Mouse (Mus musculus): ENCODE results near the gene Nck2.

The Nck2 gene

GRCm38 (mm10) chr1:43444531-43444930 lies at the start of gene Nck2:
Gene Nck2 (plus strand): TSS chr1:43444579.
- no peak for TF ChIP-seq GATA4 (IDR thresholded peaks at IDR 0.05; ENCODE audit: insufficient replicate concordance, low read length)

DNA sequence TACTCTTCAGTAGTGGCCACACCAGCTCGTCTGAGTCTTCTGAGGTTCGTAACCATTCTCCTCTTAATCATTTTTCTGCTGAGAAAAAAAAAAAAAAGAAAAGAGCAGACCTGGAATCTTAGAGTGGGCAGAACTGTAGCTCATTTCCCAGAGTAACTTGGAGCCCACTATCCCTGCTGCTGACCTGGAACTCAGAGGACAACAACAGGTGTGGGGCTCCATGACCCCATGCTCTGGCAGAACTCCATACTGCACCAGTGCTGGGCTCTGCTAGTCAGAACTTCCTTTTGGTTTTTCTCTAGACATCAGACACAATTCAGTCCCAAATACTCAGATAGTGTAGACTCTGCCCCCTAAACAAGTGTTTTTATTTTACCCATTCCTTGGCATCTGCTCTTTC lies 49.3 kb upstream of the Nck2 start:
- no peak for TF ChIP-seq GATA4 (IDR thresholded peaks at IDR 0.05; ENCODE audit: insufficient replicate concordance, low read length)

DNA sequence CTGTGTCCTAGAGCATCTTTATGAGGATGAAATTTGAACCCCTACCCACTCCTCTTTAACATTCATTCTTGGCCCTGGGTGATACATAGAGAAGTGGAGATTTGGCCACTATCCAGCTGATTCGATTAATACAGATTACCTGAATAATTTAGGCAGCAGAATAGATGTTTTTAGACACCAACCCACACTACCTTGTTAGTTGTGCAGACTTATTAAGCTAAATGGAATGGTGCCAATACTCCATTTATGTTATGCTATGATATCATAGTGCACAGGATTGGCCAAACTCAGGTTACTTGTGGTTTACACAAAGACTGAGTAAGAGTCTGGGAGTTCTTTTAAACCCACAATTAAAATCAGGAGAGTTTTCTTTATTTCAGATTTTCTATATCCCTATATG lies 48.6 kb upstream of the Nck2 start:
- TF ChIP-seq GATA4 (IDR thresholded peaks at IDR 0.05; ENCODE audit: insufficient replicate concordance, low read length) = no peak

GRCm38 (mm10) chr1:43396522-43396921 lies 47.9 kb upstream of the Nck2 start:
- TF ChIP-seq GATA4 (IDR thresholded peaks at IDR 0.05; ENCODE audit: insufficient replicate concordance, low read length) = no peak

DNA sequence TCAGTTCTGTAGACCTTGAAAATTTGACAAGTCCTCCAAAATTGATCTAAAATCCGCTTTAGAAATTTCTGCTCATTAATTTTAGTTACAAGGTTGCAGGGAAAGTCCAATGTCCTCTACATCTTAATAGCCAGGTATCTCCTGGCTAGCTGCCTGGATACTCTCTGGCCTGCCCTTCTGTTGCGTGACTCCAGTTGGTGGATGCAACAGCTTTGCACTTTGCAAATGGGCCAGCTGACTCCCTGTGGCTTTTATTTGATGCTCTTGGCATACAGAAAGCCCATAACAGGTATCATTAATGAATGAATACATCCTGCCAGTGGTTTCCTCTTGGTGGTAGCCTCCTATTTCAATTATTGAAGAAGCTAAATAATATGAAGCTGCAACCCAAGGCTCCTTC lies 47.3 kb upstream of the Nck2 start:
- TF ChIP-seq GATA4 (IDR thresholded peaks at IDR 0.05; ENCODE audit: insufficient replicate concordance, low read length) = no peak

DNA sequence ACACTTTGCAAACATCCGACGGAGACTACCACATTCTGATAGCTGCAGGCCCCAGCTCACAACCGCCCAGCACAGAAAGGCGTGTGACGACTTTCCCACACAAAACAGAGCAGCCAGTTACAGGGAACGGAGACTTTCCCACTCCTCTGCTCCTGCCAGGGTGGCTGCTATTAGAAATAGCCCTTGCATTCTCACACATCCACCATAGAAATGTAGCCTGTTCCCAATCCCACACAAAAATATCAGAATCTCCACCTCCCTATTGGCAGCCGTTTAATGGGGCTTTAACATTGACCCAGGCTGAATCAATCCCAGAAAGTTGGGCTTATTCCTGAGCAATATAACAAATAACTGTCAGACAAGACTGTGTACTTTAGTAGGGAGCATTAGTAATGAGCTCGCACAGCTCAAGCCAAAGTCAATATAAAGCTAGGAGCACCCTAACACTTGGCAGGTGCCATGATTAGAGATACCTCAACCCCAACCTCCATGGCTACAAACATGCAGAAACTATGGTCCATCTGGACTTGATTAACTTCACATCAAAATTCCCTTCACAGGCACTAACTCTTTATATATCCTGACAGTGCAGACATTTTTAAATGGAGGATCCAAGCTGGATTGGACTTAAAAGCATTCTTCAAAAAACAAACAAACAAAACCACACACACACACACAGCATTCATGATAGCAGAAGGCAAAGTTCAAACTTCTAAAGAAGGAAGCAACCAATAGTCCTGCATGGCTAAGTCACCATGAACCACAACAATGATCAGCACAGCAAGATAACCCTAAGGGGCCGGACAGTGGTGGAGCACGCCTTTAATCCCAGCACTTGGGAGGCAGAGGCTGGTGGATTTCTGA lies 45.4 kb upstream of the Nck2 start:
- no peak for TF ChIP-seq GATA4 (IDR thresholded peaks at IDR 0.05; ENCODE audit: insufficient replicate concordance, low read length)

- TF ChIP-seq GATA4 (IDR thresholded peaks at IDR 0.05; ENCODE audit: insufficient replicate concordance, low read length) = no peak
These were observed 44.7 kb upstream of the Nck2 start for GRCm38 (mm10) chr1:43399602-43400216.

- no peak for TF ChIP-seq GATA4 (IDR thresholded peaks at IDR 0.05; ENCODE audit: insufficient replicate concordance, low read length)
These were observed 43.7 kb upstream of the Nck2 start for GRCm38 (mm10) chr1:43400655-43401054.

DNA sequence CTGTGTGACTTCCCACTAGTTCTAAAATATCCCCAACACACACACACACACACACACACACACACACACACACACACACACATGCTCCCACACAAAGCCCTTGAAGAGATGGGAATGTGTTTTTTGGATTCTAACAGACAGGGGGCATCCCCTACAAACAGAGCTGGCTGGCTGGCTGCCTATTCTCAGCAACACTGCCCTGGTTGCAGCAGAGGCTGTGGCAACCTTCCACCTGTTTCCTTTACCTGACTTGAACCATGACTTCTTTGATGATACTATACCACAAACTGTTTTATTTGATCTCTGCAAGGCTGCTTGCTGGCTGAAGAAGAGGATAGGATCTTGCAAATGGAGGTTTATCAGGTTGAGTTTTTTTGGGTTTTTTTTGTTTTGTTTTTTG lies 41.0 kb upstream of the Nck2 start:
- TF ChIP-seq GATA4 (IDR thresholded peaks at IDR 0.05; ENCODE audit: insufficient replicate concordance, low read length) = no peak

- TF ChIP-seq GATA4 (IDR thresholded peaks at IDR 0.05; ENCODE audit: insufficient replicate concordance, low read length) = no peak
These were observed 39.4 kb upstream of the Nck2 start for GRCm38 (mm10) chr1:43404693-43405678.

DNA sequence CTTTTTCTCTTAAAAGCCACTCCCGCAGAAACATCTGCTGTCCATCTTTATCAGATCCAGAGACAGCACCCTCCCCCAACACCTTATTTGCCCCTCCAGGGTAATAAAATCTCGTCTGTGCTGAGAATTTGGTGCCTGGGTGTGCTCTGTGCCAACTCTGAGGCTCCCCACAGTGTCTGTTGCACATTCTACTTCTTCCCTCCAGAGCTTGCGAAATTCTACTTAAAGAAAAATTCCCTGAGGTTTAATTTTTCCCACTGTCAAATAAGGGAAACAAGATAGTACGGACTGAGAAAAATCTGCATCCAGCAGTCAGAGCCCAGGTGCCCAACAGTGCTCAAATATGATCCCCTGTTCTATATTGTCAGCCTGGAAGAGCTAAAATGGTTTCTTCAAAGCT lies 35.4 kb upstream of the Nck2 start:
- TF ChIP-seq GATA4 (IDR thresholded peaks at IDR 0.05; ENCODE audit: insufficient replicate concordance, low read length) = no peak

GRCm38 (mm10) chr1:43412825-43413224 lies 31.6 kb upstream of the Nck2 start:
- TF ChIP-seq GATA4 (IDR thresholded peaks at IDR 0.05; ENCODE audit: insufficient replicate concordance, low read length) = no peak

GRCm38 (mm10) chr1:43413298-43413697 lies 31.1 kb upstream of the Nck2 start:
- no peak for TF ChIP-seq GATA4 (IDR thresholded peaks at IDR 0.05; ENCODE audit: insufficient replicate concordance, low read length)

GRCm38 (mm10) chr1:43413749-43414148 lies 30.6 kb upstream of the Nck2 start:
- no peak for TF ChIP-seq GATA4 (IDR thresholded peaks at IDR 0.05; ENCODE audit: insufficient replicate concordance, low read length)

DNA sequence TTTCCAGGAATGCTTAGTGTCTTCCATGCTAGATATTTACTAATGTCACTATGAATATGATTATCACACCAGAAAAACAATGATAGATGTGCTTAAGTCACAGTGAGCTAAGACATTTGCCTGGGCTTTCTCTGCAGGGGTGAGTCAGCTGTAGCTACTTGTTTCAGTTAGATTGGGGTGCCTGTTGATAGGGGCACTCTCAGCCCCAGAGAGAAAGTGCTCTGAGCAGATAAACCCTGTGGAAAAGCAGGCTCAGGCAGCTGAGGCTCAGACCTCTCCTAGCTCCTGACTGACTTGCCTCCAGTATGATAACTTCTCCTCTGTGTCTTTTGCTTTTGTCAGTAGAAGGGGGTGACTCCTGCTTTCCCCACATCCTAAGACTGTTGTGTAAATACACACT lies 30.2 kb upstream of the Nck2 start:
- TF ChIP-seq GATA4 (IDR thresholded peaks at IDR 0.05; ENCODE audit: insufficient replicate concordance, low read length) = no peak

Data from liver, adult (tissue).